Mouse (Mus musculus): ENCODE data around the gene Gm17617. TPM values are rescaled to one million over a fixed set of nuclear protein-coding genes. Genes with fewer than 3 reads are reported as not detected.

Gm17617 gene
- total RNA-seq, 2 experiments from 2014 or later = not detected

Other genes starting within 250 kb of the Gm17617 start
- gene Unc5a, start 184.1 kb downstream of the Gm17617 start, total RNA-seq (2021) = under 1 TPM; 0.60 to 0.63 TPM
- under 1 TPM; 0.61 to 0.74 TPM for gene Hk3, start 112.2 kb downstream of the Gm17617 start, total RNA-seq (2021)
- 10 to 100 TPM; 28.4 to 29.0 TPM for gene Uimc1, start 33.2 kb downstream of the Gm17617 start, total RNA-seq (2021)
- gene Zfp346, start 28.2 kb downstream of the Gm17617 start, total RNA-seq (2021) = 10 to 100 TPM; 13.1 to 15.5 TPM
- under 1 TPM; 0.31 to 0.39 TPM for gene Fgfr4, start 19.1 kb upstream of the Gm17617 start, total RNA-seq (2021)
- gene Nsd1, start 76.2 kb upstream of the Gm17617 start, total RNA-seq (2021) = 10 to 100 TPM; 80.5 to 85.2 TPM
- gene Prelid1, start 187.0 kb upstream of the Gm17617 start, total RNA-seq (2021) = 10 to 100 TPM; 73.8 to 90.0 TPM
- 10 to 100 TPM; 31.4 to 34.3 TPM for gene Rab24, start 188.4 kb upstream of the Gm17617 start, total RNA-seq (2021)
- gene Mxd3, start 196.3 kb upstream of the Gm17617 start, total RNA-seq (2021) = 1 to 10 TPM; 2.2 to 3.0 TPM
- 10 to 100 TPM; 46.0 to 49.9 TPM for gene Lman2, start 229.2 kb upstream of the Gm17617 start, total RNA-seq (2021)
- 1 to 10 TPM in 1 of 2 experiments, under 1 TPM in 1; 0.65 to 1.6 TPM for gene Rgs14, start 236.2 kb upstream of the Gm17617 start, total RNA-seq (2021)